Mouse (Mus musculus): ENCODE measurements around the gene Il1r1. TPM values are rescaled to one million over a fixed set of nuclear protein-coding genes. Genes with fewer than 3 reads are reported as not detected.

Il1r1 gene
- total and polyA plus RNA-seq, 3 experiments = 1.4 to 3.1 TPM; not detected in 1

DNA sequence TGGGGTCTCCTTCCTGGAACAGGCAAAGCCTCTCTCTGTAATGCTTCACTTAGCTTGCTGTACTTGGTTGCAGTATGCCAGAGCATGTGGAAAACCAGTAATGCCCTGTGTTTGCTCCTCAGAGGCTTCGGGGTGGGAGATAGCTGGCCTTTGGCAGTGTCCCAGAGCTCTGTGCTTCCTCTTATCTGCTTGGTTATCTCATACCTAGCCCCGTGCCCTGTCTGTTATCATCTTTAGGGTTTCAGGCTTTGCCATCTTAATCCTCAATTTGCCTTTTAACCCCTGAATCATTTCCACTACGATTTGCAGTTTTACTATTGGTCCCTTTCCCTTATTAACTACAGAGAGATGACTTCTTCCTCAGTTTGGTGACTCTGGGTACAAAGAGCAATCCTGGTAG lies 6.3 kb upstream of the Il1r1 start (continued):
- TF ChIP-seq SMC3 (IDR thresholded peaks at IDR 0.05; ENCODE audit: low read depth, low read length) = no peak
- no peak for TF ChIP-seq KAT2A (conservative IDR thresholded peaks at IDR 0.05; ENCODE audit: low read depth, low read length)

DNA sequence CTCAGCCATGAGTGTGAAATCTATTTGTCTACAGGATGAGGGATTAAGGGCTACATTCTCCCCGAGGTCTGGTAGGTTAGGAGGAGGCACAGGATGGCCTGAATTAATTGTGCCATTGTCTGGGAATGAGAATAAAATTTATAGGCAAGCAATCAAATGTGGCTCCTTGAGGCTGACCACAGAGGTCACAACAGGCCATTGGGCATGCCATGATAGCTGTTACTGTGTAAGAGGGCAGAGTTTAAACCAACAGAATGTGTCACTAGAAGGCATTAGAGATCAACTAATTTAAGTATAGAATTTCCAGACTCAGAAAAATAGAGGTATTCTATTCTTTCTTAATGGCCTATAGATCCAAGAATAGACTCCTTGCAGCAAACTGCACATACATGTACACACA lies 4.3 kb upstream of the Il1r1 start:
- Histone ChIP-seq H3K9me3 (replicated peaks; ENCODE audit: insufficient read depth, low read length) (no peaks in the 10 kb centered on the region), H3K27me3 (ENCODE audit: control insufficient read depth in 1 of 2, insufficient read depth in 2 of 2, low read length in 2 of 2) (no peaks in the 10 kb centered on the region), H3K9ac (ENCODE audit: control insufficient read depth, low read depth, low read length, poor library complexity, severe bottlenecking) (no peak overlapping the region), H3K4me3 (ENCODE audit: control insufficient read depth in 1 of 2, insufficient read depth in 1 of 2, low read depth in 2 of 2, low read length in 2 of 2) (no peak overlapping the region), H3K36me3 (ENCODE audit: control insufficient read depth in 1 of 2, insufficient read depth in 2 of 2, low read length in 2 of 2) (peaks cover 0 to 6% of the 10 kb centered on the region in 2 experiments; a peak in 2 of 4 replicates), H3K79me2 (ENCODE audit: control insufficient read depth, insufficient read depth, low read length, poor library complexity) (no peaks in the 10 kb centered on the region), H3K27ac (ENCODE audit: control insufficient read depth, low read depth, low read length) (no peak overlapping the region), H3K4me1 (ENCODE audit: control insufficient read depth in 1 of 2, insufficient read depth in 2 of 2, low read length in 2 of 2) (peaks cover 4 to 6% of the 10 kb centered on the region in 2 experiments)
- TF ChIP-seq POLR2AphosphoS5 (IDR thresholded peaks at IDR 0.05; ENCODE audit: borderline replicate concordance, low read depth, low read length) (no peak), ZKSCAN1 (IDR thresholded peaks at IDR 0.05; ENCODE audit: low read depth, low read length) (no peak), CTCF (IDR thresholded peaks at IDR 0.05 in 2 of 3, conservative IDR thresholded peaks at IDR 0.05 in 1 of 3; ENCODE audit: control insufficient read depth in 1 of 3, insufficient read depth in 1 of 3, low read depth in 2 of 3, low read length in 3 of 3, poor library complexity in 1 of 3, severe bottlenecking in 1 of 3) (no peak), CHD2 (IDR thresholded peaks at IDR 0.05; ENCODE audit: low read length) (no peak), SMC3 (IDR thresholded peaks at IDR 0.05; ENCODE audit: low read depth, low read length) (no peak), CHD1 (IDR thresholded peaks at IDR 0.05; ENCODE audit: low read depth, low read length) (no peak)
- no peak for DNase-seq (ENCODE audit: low read depth, low spot score)

DNA sequence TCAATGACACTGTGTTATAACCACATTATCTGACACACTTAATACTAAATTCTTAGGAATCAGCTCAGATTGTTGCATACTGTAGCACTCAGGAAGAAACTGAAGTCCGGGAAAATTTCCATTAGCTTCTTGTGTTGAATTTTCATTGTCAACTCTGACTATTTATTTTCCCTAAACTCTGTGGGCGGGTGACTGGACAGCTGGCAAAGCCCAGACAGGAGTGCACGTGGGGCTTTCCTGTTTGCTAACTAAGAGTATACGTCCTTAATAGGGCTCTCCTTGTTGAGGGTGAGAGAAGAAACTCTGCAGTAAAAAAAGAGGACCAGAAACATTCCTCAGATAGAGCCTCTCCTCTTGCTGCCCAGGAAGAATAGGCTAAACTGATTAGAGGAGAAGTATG lies 3.0 kb upstream of the Il1r1 start:
- TF ChIP-seq JUND (IDR thresholded peaks at IDR 0.05; ENCODE audit: low read depth, low read length) = no peak
- H3K27me3 ChIP-seq (ENCODE audit: control insufficient read depth in 1 of 2, insufficient read depth in 2 of 2, low read length in 2 of 2) = no peaks in the 10 kb centered on the region
- DNase-seq (ENCODE audit: low read depth, low spot score) = no peak
- no peak overlapping the region for H3K27ac ChIP-seq (ENCODE audit: control insufficient read depth, low read depth, low read length)
- peaks cover 0 to 8% of the 10 kb centered on the region in 2 experiments; a peak in 2 of 4 replicates for H3K36me3 ChIP-seq (ENCODE audit: control insufficient read depth in 1 of 2, insufficient read depth in 2 of 2, low read length in 2 of 2)
- H3K4me3 ChIP-seq (ENCODE audit: control insufficient read depth in 1 of 2, insufficient read depth in 1 of 2, low read depth in 2 of 2, low read length in 2 of 2) = no peak overlapping the region
- H3K4me1 ChIP-seq (ENCODE audit: control insufficient read depth in 1 of 2, insufficient read depth in 2 of 2, low read length in 2 of 2) = peaks cover 4 to 9% of the 10 kb centered on the region in 2 experiments
- H3K79me2 ChIP-seq (ENCODE audit: control insufficient read depth, insufficient read depth, low read length, poor library complexity) = no peaks in the 10 kb centered on the region
- H3K9me3 ChIP-seq (replicated peaks; ENCODE audit: insufficient read depth, low read length) = no peaks in the 10 kb centered on the region
- no peak overlapping the region for H3K9ac ChIP-seq (ENCODE audit: control insufficient read depth, low read depth, low read length, poor library complexity, severe bottlenecking)

DNA sequence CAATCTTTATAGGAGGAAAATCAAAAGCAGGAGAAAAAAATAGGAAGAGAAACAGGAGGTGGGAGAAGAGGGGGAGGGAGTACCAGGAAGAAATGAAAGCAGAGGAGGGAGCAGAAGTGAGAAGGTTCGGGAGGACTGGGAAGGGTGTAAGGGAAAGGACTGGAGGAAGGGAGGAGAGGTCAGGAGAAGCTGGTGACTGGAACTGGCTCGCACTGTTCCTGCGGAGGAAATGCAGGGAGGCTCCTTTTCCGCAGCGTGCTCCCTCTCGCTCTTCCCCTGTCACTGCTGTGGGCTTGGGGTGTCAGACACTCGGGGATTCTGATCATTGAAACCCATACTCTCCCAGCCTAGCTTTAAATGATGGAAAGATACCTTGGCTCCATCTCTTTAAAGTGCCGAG lies 2.2 kb upstream of the Il1r1 start:
- H3K4me3 ChIP-seq (ENCODE audit: control insufficient read depth in 1 of 2, insufficient read depth in 1 of 2, low read depth in 2 of 2, low read length in 2 of 2) = no peak overlapping the region
- no peak overlapping the region for H3K27ac ChIP-seq (ENCODE audit: control insufficient read depth, low read depth, low read length)
- H3K4me1 ChIP-seq (ENCODE audit: control insufficient read depth in 1 of 2, insufficient read depth in 2 of 2, low read length in 2 of 2) = peaks cover 4 to 9% of the 10 kb centered on the region in 2 experiments
- peaks cover 0 to 8% of the 10 kb centered on the region in 2 experiments; a peak in 2 of 4 replicates for H3K36me3 ChIP-seq (ENCODE audit: control insufficient read depth in 1 of 2, insufficient read depth in 2 of 2, low read length in 2 of 2)
- no peak overlapping the region for H3K9ac ChIP-seq (ENCODE audit: control insufficient read depth, low read depth, low read length, poor library complexity, severe bottlenecking)
- no peaks in the 10 kb centered on the region for H3K9me3 ChIP-seq (replicated peaks; ENCODE audit: insufficient read depth, low read length)
- H3K27me3 ChIP-seq (ENCODE audit: control insufficient read depth in 1 of 2, insufficient read depth in 2 of 2, low read length in 2 of 2) = no peaks in the 10 kb centered on the region
- DNase-seq (ENCODE audit: low read depth, low spot score) = no peak
- H3K79me2 ChIP-seq (ENCODE audit: control insufficient read depth, insufficient read depth, low read length, poor library complexity) = no peaks in the 10 kb centered on the region
- TF ChIP-seq EP300 (IDR thresholded peaks at IDR 0.05; ENCODE audit: low read depth in 1 of 2, low read length in 2 of 2) = no peak
- TF ChIP-seq USF2 (IDR thresholded peaks at IDR 0.05; ENCODE audit: borderline replicate concordance in 1 of 2, insufficient read depth in 1 of 2, low read depth in 1 of 2, low read length in 2 of 2) = no peak
- no peak for TF ChIP-seq MYC (IDR thresholded peaks at IDR 0.05; ENCODE audit: low read depth, low read length)
- no peak for TF ChIP-seq E2F4 (IDR thresholded peaks at IDR 0.05; ENCODE audit: borderline replicate concordance, low read depth, low read length)
- TF ChIP-seq ELF1 (IDR thresholded peaks at IDR 0.05; ENCODE audit: low read depth, low read length) = no peak
- no peak for TF ChIP-seq KAT2A (conservative IDR thresholded peaks at IDR 0.05; ENCODE audit: low read depth, low read length)
- no peak for TF ChIP-seq MYB (IDR thresholded peaks at IDR 0.05; ENCODE audit: low read depth, low read length)
- no peak for TF ChIP-seq MEF2A (IDR thresholded peaks at IDR 0.05; ENCODE audit: extremely low read depth, insufficient replicate concordance, low read depth, low read length, poor library complexity, severe bottlenecking)
- no peak for TF ChIP-seq POLR2AphosphoS5 (IDR thresholded peaks at IDR 0.05; ENCODE audit: borderline replicate concordance, low read depth, low read length)
- TF ChIP-seq POLR2A (IDR thresholded peaks at IDR 0.05; ENCODE audit: control insufficient read depth in 1 of 2, insufficient read depth in 1 of 2, low read depth in 1 of 2, low read length in 2 of 2, poor library complexity in 1 of 2) = no peak
- TF ChIP-seq MAX (IDR thresholded peaks at IDR 0.05; ENCODE audit: low read length) = no peak
- TF ChIP-seq TBP (IDR thresholded peaks at IDR 0.05; ENCODE audit: low read depth, low read length) = no peak
- TF ChIP-seq JUND (IDR thresholded peaks at IDR 0.05; ENCODE audit: low read depth, low read length) = no peak
- TF ChIP-seq CHD1 (IDR thresholded peaks at IDR 0.05; ENCODE audit: low read depth, low read length) = no peak

All from MEL (cell line).